Mouse (Mus musculus) B cell, adult 2 months (primary cell): Measurements from ENCODE around the gene Mrpl20.
"Not testable (repeated sequence)": the region's sequence is repeated elsewhere in the genome, so short reads cannot be mapped to it uniquely, and the experiment has no call there.

ENCODE experiments used
- DNase-seq, 2 experiments: peaks; one replicate each; pipeline ENCODE4 v3.0.0; 2022

Mrpl20 gene

GRCm38 (mm10) chr4:155784081-155784701 is 18.5 kb upstream of the Mrpl20 start:
- peak; percentile 70 to 72 for DNase-seq

- no peak for DNase-seq
Measured at GRCm38 (mm10) chr4:155785246-155785645, 17.4 kb upstream of the Mrpl20 start.

- DNase-seq: no peak
Measured at GRCm38 (mm10) chr4:155785819-155786218, 16.9 kb upstream of the Mrpl20 start, which contains the start of gene Tmem88b. Gene Tmem88b, minus strand, starts transcription at chr4:155785874.

GRCm38 (mm10) chr4:155788300-155788699 is 14.4 kb upstream of the Mrpl20 start:
- no peak for DNase-seq

GRCm38 (mm10) chr4:155788833-155789232 is 13.8 kb upstream of the Mrpl20 start:
- not testable (repeated sequence) for DNase-seq

GRCm38 (mm10) chr4:155790021-155790489 is 12.6 kb upstream of the Mrpl20 start, which contains the start of gene Ankrd65:
Gene Ankrd65, plus strand, starts transcription at chr4:155790439.
- DNase-seq: no peak

GRCm38 (mm10) chr4:155790650-155791161 is 12.0 kb upstream of the Mrpl20 start:
- no peak for DNase-seq

GRCm38 (mm10) chr4:155791240-155791933 is 11.3 kb upstream of the Mrpl20 start:
- no peak for DNase-seq

GRCm38 (mm10) chr4:155793730-155794129 is 8.9 kb upstream of the Mrpl20 start:
- DNase-seq: no peak

- DNase-seq: no peak
Measured at GRCm38 (mm10) chr4:155802075-155802474, 603 bp upstream of the Mrpl20 start.

GRCm38 (mm10) chr4:155803340-155804041 is 813 bp downstream of the Mrpl20 start:
- DNase-seq: peak; percentile 96 to 97

- no peak for DNase-seq
Measured at GRCm38 (mm10) chr4:155807841-155808240, 5.2 kb downstream of the Mrpl20 start.

- peak; percentile 91 to 92 for DNase-seq
Measured at GRCm38 (mm10) chr4:155811929-155812664, 9.4 kb downstream of the Mrpl20 start, which contains the start of gene Ccnl2. Gene Ccnl2, plus strand, starts transcription at chr4:155812489.

GRCm38 (mm10) chr4:155812665-155813181 is 10.0 kb downstream of the Mrpl20 start:
- DNase-seq: peak; percentile 38 to 47

- no peak for DNase-seq
Measured at GRCm38 (mm10) chr4:155817533-155817932, 14.9 kb downstream of the Mrpl20 start.

- DNase-seq: peak; percentile 59 to 68
Measured at GRCm38 (mm10) chr4:155821025-155821424, 18.3 kb downstream of the Mrpl20 start.

GRCm38 (mm10) chr4:155823443-155823842 is 20.8 kb downstream of the Mrpl20 start:
- no peak for DNase-seq

- no peak for DNase-seq
Measured at GRCm38 (mm10) chr4:155829866-155830265, 27.2 kb downstream of the Mrpl20 start.

- DNase-seq: no peak
Measured at GRCm38 (mm10) chr4:155830596-155830995, 27.9 kb downstream of the Mrpl20 start.

- peak; percentile 95 for DNase-seq
Measured at GRCm38 (mm10) chr4:155831205-155831766, 28.6 kb downstream of the Mrpl20 start, which contains the start of gene Aurkaip1. Gene Aurkaip1, plus strand, starts transcription at chr4:155831272.

- no peak for DNase-seq
Measured at GRCm38 (mm10) chr4:155831831-155832230, 29.2 kb downstream of the Mrpl20 start.

- DNase-seq: no peak
Measured at GRCm38 (mm10) chr4:155832321-155832720, 29.6 kb downstream of the Mrpl20 start.
